Comparison of ENCODE assay signal across 14 mouse cellular contexts in the genomic region with DNA sequence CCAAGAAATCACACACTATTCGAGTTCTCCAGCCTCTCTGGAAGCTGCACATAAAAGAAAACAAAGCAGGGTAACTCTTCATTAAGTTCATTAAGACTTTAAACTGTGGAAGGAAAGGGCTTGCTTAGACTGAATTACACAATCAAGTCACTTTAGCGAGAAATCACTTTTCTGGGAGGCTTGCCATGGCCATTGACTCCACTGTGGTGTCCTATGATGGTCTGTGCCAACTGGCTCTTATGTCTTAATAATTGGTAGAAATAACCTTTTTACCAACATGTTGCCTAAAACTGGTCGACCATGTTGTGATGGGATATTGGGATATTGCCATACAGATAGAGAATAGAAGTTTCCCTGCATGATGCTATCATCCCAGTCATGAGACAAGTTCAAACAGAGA. TPM values are rescaled to one million over a fixed set of nuclear protein-coding genes. Genes with fewer than 3 reads are reported as not detected.
A peak's percentile ranks its signal among the peaks of the same experiment; 100 is the strongest.
DNase-seq lines count a peak whose midpoint lies in the region; ATAC-seq lines count a peak whose summit lies in the region.
"Had no signal": no experiment of that assay in that cellular context is flagged by ENCODE, and none has a peak within 500 bp of the region (broad histone marks: within the 10 kb centered on the region; RNA-seq: fewer than 3 reads in every experiment).

No protein-coding gene starts in this region.

- H3K4me1 ChIP-seq in forebrain, embryonic 14.5 days (ENCODE audit: control insufficient read depth, insufficient read depth, low read length), result peaks cover 7% of the 10 kb centered on the region; the same call in 1 of the 2 replicates
- peaks cover 18% of the 10 kb centered on the region for H3K4me1 ChIP-seq in forebrain, embryonic 15.5 days
- H3K4me1 ChIP-seq: limb, embryonic 10.5 days had no signal

- H3K4me2 ChIP-seq in forebrain, embryonic 14.5 days (ENCODE audit: low read length), result no peak overlapping the region
- no peak overlapping the region for H3K4me2 ChIP-seq in forebrain, embryonic 15.5 days (replicated peaks)

- no peak overlapping the region for H3K27ac ChIP-seq in forebrain, embryonic 14.5 days (ENCODE audit: low read depth, low read length)
- no peak overlapping the region for H3K27ac ChIP-seq in forebrain, embryonic 15.5 days (replicated peaks)
- H3K27ac ChIP-seq: limb, embryonic 10.5 days; macrophage had no signal

- no peak overlapping the region for H3K9ac ChIP-seq in forebrain, embryonic 14.5 days (ENCODE audit: low read length)
- H3K9ac ChIP-seq in forebrain, embryonic 15.5 days (replicated peaks), result no peak overlapping the region

- peak; percentile 23; the same call in 1 of the 2 replicates for ATAC-seq in forebrain, embryonic 14.5 days
- no peak for ATAC-seq in forebrain, embryonic 15.5 days (replicated peaks)
- ATAC-seq: inflammation-experienced regulatory T-cells, adult 6 months had no signal

- no peaks in the 10 kb centered on the region for H3K27me3 ChIP-seq in forebrain, embryonic 14.5 days (replicated peaks; ENCODE audit: control insufficient read depth, insufficient read depth, low read length)
- H3K27me3 ChIP-seq in forebrain, embryonic 15.5 days, result no peaks in the 10 kb centered on the region

- no peaks in the 10 kb centered on the region for H3K9me3 ChIP-seq in forebrain, embryonic 14.5 days (replicated peaks; ENCODE audit: control insufficient read depth, low read length)
- H3K9me3 ChIP-seq in forebrain, embryonic 15.5 days, result no peaks in the 10 kb centered on the region
- H3K9me3 ChIP-seq: limb, embryonic 10.5 days had no signal

- H3K4me3 ChIP-seq in forebrain, embryonic 14.5 days (ENCODE audit: low read depth, low read length), result no peak overlapping the region
- no peak overlapping the region for H3K4me3 ChIP-seq in forebrain, embryonic 15.5 days
- H3K4me3 ChIP-seq: erythroblast, embryonic 14.5 days; limb, embryonic 10.5 days had no signal

- no peaks in the 10 kb centered on the region for H3K36me3 ChIP-seq in forebrain, embryonic 14.5 days (ENCODE audit: control insufficient read depth, insufficient read depth, low read length)
- no peaks in the 10 kb centered on the region for H3K36me3 ChIP-seq in forebrain, embryonic 15.5 days
- H3K36me3 ChIP-seq: limb, embryonic 10.5 days had no signal

- peak; percentile 74 for DNase-seq in forebrain, embryonic 14.5 days (ENCODE audit: low spot score)
- DNase-seq in layer of hippocampus, postnatal 10 days (ENCODE audit: low spot score in 2 of 2), result peak; percentile 8 to 13
- DNase-seq in layer of hippocampus, postnatal 36 days, result no peak
- DNase-seq in fat pad, adult 2 months (ENCODE audit: extremely low read depth, low read depth, low spot score), result peak; percentile 13
- peak; percentile 45 for DNase-seq in lung, postnatal 14 days
- no peak for DNase-seq in testis, postnatal 10 days (ENCODE audit: low spot score)
- DNase-seq in layer of hippocampus, adult 11-12 months (ENCODE audit: low spot score), result no peak
- DNase-seq: thymus, adult 2 months had no signal

- WGBS in forebrain, embryonic 14.5 days, result 44% methylated on average over 3 of the region's 3 CpGs
- 48% methylated on average over 3 of the region's 3 CpGs for WGBS in forebrain, embryonic 15.5 days

RNA-seq across cellular contexts. Expression of a gene that starts 1.5 kb away (rescaled TPM):
- 1.1 and 2.1 TPM in 2 replicates for polyA plus RNA-seq in forebrain, embryonic 14.5 days (2014; fragmentation: Nextera tagmentation; extraction: Ambion mirVana)
- 1.00 and 2.7 TPM in 2 replicates for polyA plus RNA-seq in forebrain, embryonic 15.5 days (2015; fragmentation: Nextera tagmentation; extraction: Ambion mirVana)
- 1 to 10 TPM; 5.9 to 6.3 TPM for total RNA-seq in layer of hippocampus, postnatal 10 days (2021)
- 1 to 10 TPM; 2.9 to 4.3 TPM for total RNA-seq in layer of hippocampus, postnatal 36 days (2021)
- total RNA-seq: common myeloid progenitor, adult 5-6 weeks had no signal
- polyA plus RNA-seq: erythroblast, embryonic 14.5 days; inflammation-experienced regulatory T-cells, adult 6 months; limb, embryonic 10.5 days; macrophage had no signal

Comparison
In these comparisons a context has a peak if more than half of its experiments do, and no peak if none do; other contexts are left out.
1. DNase-seq: peak in forebrain, embryonic 14.5 days (single experiment), layer of hippocampus, postnatal 10 days (2 of 2), fat pad, adult 2 months (single experiment) and lung, postnatal 14 days (single experiment); none in layer of hippocampus, postnatal 36 days (0 of 2), testis, postnatal 10 days (single experiment) and layer of hippocampus, adult 11-12 months (single experiment).